Mouse (Mus musculus) embryonic facial prominence, embryonic 10.5 days (tissue): ENCODE measurements at regions not wholly inside any gene's neighbourhood (a gene's known extent, or its start where the extent isn't known, plus 50 kb on each side); places are given as distances from the start of the nearest gene placed in this dataset.
A peak's percentile ranks its signal among the peaks of the same experiment; 100 is the strongest.

Experiments used
- DNase-seq: peaks from one replicate; pipeline ENCODE4 v3.0.0-alpha.2; 2017; ENCODE audit warnings: low spot score
- H3K27ac ChIP-seq: fragments of 300-500 bp; sonication (generic); replicated peaks from 2 replicates; pipeline ENCODE4 v1.5.1; 2016; ENCODE audit warnings: mild to moderate bottlenecking
- H3K27me3 ChIP-seq: fragments of 300-500 bp; sonication (generic); replicated peaks from 2 replicates; pipeline ENCODE4 v1.6.1; 2016; ENCODE audit warnings: low read depth, mild to moderate bottlenecking; ENCODE audit not compliant: poor library complexity, severe bottlenecking
- H3K36me3 ChIP-seq: fragments of 300-500 bp; sonication (generic); replicated peaks from 2 replicates; pipeline ENCODE4 v1.6.1; 2016; ENCODE audit warnings: mild to moderate bottlenecking, moderate library complexity
- H3K4me1 ChIP-seq: fragments of 300-500 bp; sonication (generic); 2 replicates; pipeline ENCODE4 v1.6.1; 2016
- H3K4me3 ChIP-seq: fragments of 300-500 bp; sonication (generic); 2 replicates; pipeline ENCODE4 v1.5.1; 2016; ENCODE audit warnings: mild to moderate bottlenecking, moderate library complexity
- H3K9me3 ChIP-seq: fragments of 300-500 bp; sonication (generic); 2 replicates; pipeline ENCODE4 v1.6.1; 2016; ENCODE audit warnings: mild to moderate bottlenecking
- WGBS: fragments of 180-500 bp; shearing (Covaris S2); methylation state at CpG from one replicate; pipeline ENCODE4 v1.1.7; 2016; 5-methylcytosine and 5-hydroxymethylcytosine counted together

GRCm38 (mm10) chr8:10798444-10798843 lies 209.8 kb downstream of the Irs2 start:
- Histone ChIP-seq H3K4me1 (peaks cover 18% of the 10 kb centered on the region), H3K36me3 (no peaks in the 10 kb centered on the region), H3K9me3 (no peaks in the 10 kb centered on the region), H3K4me3 (no peak overlapping the region), H3K27me3 (0 out of 2 replicates have a peak, but pooled peaks cover 3% of the 10 kb centered on the region), H3K27ac (no peak overlapping the region)
- 80% methylated on average over 1 of the region's 1 CpGs for WGBS
- DNase-seq: no peak

GRCm38 (mm10) chr8:10794367-10795189 lies 213.7 kb downstream of the Irs2 start:
- H3K4me1 ChIP-seq: peaks cover 9% of the 10 kb centered on the region
- 60% methylated on average over 10 of the region's 10 CpGs for WGBS
- DNase-seq: peak; percentile 27
- no peak overlapping the region for H3K4me3 ChIP-seq
- H3K27ac ChIP-seq: peak overlapping the region; percentile 21; the same call in 1 of the 2 replicates
- H3K9me3 ChIP-seq: no peaks in the 10 kb centered on the region
- H3K36me3 ChIP-seq: no peaks in the 10 kb centered on the region
- 0 out of 2 replicates have a peak, but pooled peaks cover 3% of the 10 kb centered on the region for H3K27me3 ChIP-seq

GRCm38 (mm10) chr8:10793670-10794366 lies 214.4 kb downstream of the Irs2 start:
- 94% methylated on average over 9 of the region's 9 CpGs for WGBS
- H3K36me3 ChIP-seq: no peaks in the 10 kb centered on the region
- H3K27ac ChIP-seq: peak overlapping the region; percentile 21
- H3K4me1 ChIP-seq: peaks cover 9% of the 10 kb centered on the region
- no peaks in the 10 kb centered on the region for H3K9me3 ChIP-seq
- 0 out of 2 replicates have a peak, but pooled peaks cover 3% of the 10 kb centered on the region for H3K27me3 ChIP-seq
- no peak overlapping the region for H3K4me3 ChIP-seq
- no peak for DNase-seq

DNA sequence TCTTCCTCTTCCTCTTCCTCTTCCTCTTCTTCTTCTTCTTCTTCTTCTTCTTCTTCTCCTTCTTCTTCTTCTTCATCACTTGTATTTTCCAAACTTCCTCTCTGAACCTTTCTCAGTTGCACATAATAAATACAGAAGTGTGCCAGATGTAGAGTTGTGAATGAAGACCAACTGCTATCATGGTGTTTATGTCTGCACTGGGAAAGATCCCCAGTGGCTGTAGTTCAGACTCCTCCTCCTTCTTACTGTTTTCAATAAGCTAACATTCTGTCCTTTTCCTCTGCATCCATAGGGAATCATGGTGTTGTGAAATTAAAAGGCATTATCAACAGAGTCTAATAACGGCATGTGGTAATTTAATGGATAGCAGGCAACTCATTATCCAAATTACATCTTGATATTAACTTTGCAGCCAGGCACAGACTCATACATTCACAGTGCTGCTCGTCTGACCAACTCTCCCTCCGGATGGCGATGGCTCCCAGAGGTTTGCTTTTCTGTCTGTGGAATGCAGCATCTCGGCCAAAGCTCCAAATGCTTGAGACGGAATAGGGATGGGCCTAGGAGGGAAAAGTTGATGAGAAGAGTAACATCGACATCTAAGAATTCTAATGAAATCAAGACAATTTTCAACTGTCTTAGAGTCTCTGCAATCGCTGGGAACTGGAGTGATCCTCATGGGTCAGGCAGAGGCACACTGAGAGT lies 219.6 kb downstream of the Irs2 start:
- Histone ChIP-seq H3K4me3 (no peak overlapping the region), H3K36me3 (no peaks in the 10 kb centered on the region), H3K27me3 (no peaks in the 10 kb centered on the region), H3K27ac (no peak overlapping the region), H3K4me1 (peaks cover 10% of the 10 kb centered on the region), H3K9me3 (no peaks in the 10 kb centered on the region)
- DNase-seq: no peak
- whole genome bisulfite sequencing: 84% methylated on average over 8 of the region's 8 CpGs

GRCm38 (mm10) chr8:10785801-10786200 lies 222.5 kb downstream of the Irs2 start:
- Histone ChIP-seq H3K4me3 (no peak overlapping the region), H3K27me3 (no peaks in the 10 kb centered on the region), H3K36me3 (no peaks in the 10 kb centered on the region), H3K27ac (no peak overlapping the region), H3K9me3 (no peaks in the 10 kb centered on the region), H3K4me1 (peaks cover 9% of the 10 kb centered on the region; the same call in 1 of the 2 replicates)
- whole genome bisulfite sequencing: 85% methylated on average over 4 of the region's 4 CpGs
- DNase-seq: no peak

- 92% methylated on average over 4 of the region's 4 CpGs for WGBS
- Histone ChIP-seq H3K36me3 (no peaks in the 10 kb centered on the region), H3K27ac (no peak overlapping the region), H3K4me1 (peaks cover 9% of the 10 kb centered on the region; the same call in 1 of the 2 replicates), H3K27me3 (no peaks in the 10 kb centered on the region), H3K4me3 (no peak overlapping the region), H3K9me3 (no peaks in the 10 kb centered on the region)
- no peak for DNase-seq
Observed at GRCm38 (mm10) chr8:10785311-10785710, 222.9 kb downstream of the Irs2 start.

DNA sequence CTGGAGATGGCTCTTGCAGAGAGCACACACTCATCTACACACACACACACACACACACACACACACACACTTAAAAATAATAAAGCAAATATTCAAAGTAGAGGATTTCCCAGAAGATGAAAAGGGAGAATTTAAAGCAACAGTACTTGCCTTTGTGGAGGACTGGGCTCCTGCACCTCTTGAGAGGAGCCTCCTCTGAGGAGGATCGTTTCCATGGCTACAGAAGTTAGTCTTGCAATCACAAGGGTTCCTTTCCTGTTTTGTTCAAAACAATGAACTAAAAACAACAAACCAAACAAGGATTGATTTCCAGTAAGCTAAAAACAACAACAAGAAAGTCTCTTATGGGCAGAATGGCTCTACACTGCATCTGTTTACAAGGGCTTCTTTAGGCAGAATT lies 223.8 kb downstream of the Irs2 start:
- no peak overlapping the region for H3K27ac ChIP-seq

DNA sequence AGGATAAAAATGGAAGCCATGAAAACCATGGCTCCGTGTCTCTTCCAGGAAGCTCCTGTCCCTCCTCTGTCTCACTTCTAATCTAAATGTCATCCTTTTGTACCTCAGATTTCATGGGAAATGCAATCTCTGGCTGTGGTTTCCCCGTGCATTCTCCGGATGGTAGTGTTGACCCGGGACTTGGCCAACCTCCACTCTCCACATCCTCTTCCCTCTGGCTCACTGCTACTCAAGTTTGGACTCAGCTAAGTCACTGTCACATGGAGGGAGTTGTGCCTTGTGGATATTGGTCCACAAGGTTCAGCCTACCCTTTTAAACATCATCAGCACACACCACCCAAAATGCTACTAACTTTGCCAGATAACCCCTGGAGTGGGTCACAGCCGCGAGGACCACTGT lies 226.4 kb downstream of the Irs2 start:
- Histone ChIP-seq H3K27me3 (no peaks in the 10 kb centered on the region), H3K36me3 (no peaks in the 10 kb centered on the region), H3K4me1 (peaks cover 9% of the 10 kb centered on the region; the same call in 1 of the 2 replicates), H3K27ac (no peak overlapping the region), H3K4me3 (no peak overlapping the region), H3K9me3 (peaks cover 4% of the 10 kb centered on the region; the same call in 1 of the 2 replicates)
- no peak for DNase-seq
- 93% methylated on average over 6 of the region's 6 CpGs for WGBS

More for the DNA sequence above, 223.8 kb downstream of the Irs2 start:
- Histone ChIP-seq H3K27me3 (no peaks in the 10 kb centered on the region), H3K9me3 (no peaks in the 10 kb centered on the region), H3K4me3 (no peak overlapping the region), H3K36me3 (no peaks in the 10 kb centered on the region), H3K4me1 (peaks cover 9% of the 10 kb centered on the region; the same call in 1 of the 2 replicates)
- WGBS: 50% methylated on average over 1 of the region's 1 CpGs
- no peak for DNase-seq

DNA sequence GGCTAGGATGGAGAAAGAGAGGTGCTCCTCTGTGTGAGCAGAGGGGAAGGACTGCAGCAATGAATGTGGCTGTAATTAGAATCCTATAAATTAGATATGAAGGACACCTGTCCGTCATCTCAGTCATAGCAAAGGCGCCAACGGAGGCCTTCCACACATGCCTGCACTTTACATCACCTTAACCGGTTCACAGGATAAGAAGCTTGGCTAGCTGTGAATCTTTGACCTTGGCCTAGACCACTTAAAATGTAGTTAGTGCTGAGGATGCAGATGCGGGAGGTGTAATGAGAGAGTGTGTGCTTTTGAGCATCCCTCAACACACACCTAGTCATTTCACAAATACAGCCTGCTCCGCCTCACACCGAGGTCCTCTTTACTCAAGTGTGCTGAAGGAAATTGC lies 228.6 kb downstream of the Irs2 start:
- no peak overlapping the region for H3K4me3 ChIP-seq
- H3K27ac ChIP-seq: no peak overlapping the region
- no peaks in the 10 kb centered on the region for H3K36me3 ChIP-seq
- peaks cover 5% of the 10 kb centered on the region; the same call in 1 of the 2 replicates for H3K4me1 ChIP-seq
- no peaks in the 10 kb centered on the region for H3K27me3 ChIP-seq
- H3K9me3 ChIP-seq: peaks cover 5% of the 10 kb centered on the region; the same call in 1 of the 2 replicates
- 91% methylated on average over 7 of the region's 7 CpGs for WGBS
- DNase-seq: no peak

DNA sequence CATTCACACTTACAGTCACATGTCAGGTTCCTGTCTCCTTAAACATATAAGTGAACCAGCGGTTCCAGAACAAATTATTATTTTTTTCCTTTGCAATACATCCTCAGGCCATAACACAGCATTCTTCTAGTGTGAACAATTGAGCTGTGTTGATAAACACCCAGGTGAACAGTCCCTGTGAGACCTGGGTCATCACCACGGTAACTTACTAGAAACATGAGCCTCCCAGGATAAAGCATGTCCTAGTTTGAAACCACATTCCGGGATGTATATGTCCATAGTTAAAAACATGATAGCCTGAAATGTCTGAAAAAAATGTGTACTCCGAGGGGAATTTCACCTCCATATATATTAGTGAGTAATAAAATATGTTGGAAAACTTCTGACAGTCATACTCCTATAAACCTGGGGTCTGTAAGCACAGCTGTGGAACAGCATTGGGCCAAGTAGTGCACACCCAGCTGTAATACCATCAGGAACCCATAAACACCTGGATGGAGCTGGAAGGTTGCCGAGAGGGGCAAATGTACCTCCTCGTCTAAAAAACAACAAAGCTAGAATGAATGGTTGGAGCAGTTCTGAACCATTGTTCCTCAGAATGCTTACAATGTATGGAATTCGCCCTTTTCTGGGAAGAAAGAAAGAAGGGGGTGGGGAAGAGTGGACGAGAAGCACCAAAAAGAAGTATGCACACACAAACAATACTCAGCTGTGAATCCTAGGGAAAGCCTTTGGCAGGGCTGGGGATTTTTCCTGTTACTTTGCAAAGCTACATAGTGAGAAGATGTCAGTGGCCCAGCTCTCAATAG lies 232.9 kb downstream of the Irs2 start:
- Histone ChIP-seq H3K9me3 (peaks cover 5% of the 10 kb centered on the region; the same call in 1 of the 2 replicates), H3K4me3 (no peak overlapping the region), H3K27ac (no peak overlapping the region), H3K36me3 (no peaks in the 10 kb centered on the region), H3K4me1 (no peaks in the 10 kb centered on the region), H3K27me3 (no peaks in the 10 kb centered on the region)
- 71% methylated on average over 8 of the region's 8 CpGs for WGBS
- DNase-seq: no peak

GRCm38 (mm10) chr8:10774778-10775177 lies 233.5 kb downstream of the Irs2 start:
- H3K27me3 ChIP-seq: no peaks in the 10 kb centered on the region
- H3K9me3 ChIP-seq: peaks cover 5% of the 10 kb centered on the region; the same call in 1 of the 2 replicates
- no peaks in the 10 kb centered on the region for H3K4me1 ChIP-seq
- no peak overlapping the region for H3K4me3 ChIP-seq
- H3K27ac ChIP-seq: no peak overlapping the region
- no peaks in the 10 kb centered on the region for H3K36me3 ChIP-seq
- no peak for DNase-seq
- WGBS: 89% methylated on average over 3 of the region's 3 CpGs

DNA sequence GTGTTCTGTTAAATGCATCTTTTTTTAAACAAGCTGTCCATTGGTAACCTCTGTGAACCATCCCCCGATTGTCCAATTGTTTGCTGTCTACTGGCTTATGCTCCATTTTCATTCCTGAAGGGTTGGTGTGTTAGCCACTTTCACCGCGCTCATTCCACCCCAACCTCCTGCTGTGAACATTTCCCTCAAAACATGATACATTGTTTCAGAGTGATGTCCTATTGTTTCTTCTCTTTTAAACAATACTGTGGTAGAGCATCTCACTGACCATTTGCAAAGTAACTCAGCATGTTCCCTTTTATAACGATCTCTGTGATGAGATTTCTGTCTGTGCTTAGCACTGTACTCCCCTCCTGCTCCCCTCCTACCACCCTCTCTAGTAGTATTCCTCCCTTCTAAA lies 240.1 kb downstream of the Irs2 start:
- no peak overlapping the region for H3K4me3 ChIP-seq
- H3K9me3 ChIP-seq: no peaks in the 10 kb centered on the region
- no peaks in the 10 kb centered on the region for H3K4me1 ChIP-seq
- peaks cover 7% of the 10 kb centered on the region for H3K27me3 ChIP-seq
- 78% methylated on average over 4 of the region's 4 CpGs for WGBS
- DNase-seq: no peak
- no peak overlapping the region for H3K27ac ChIP-seq
- no peaks in the 10 kb centered on the region for H3K36me3 ChIP-seq
